Mouse (Mus musculus): ENCODE results near the gene Psen1.

GRCm38 (mm10) chr12:83701608-83702007 lies 13.7 kb downstream of the Psen1 start:
- no peak for TF ChIP-seq POLR2A (IDR thresholded peaks at IDR 0.05; ENCODE audit: borderline replicate concordance, extremely low read depth, insufficient read depth, insufficient read length, poor library complexity, severe bottlenecking)
- TF ChIP-seq CTCF (IDR thresholded peaks at IDR 0.05; ENCODE audit: borderline replicate concordance, extremely low read depth, insufficient read depth, insufficient read length): no peak
